Mouse (Mus musculus) gastrocnemius, postnatal 36 days (tissue): ENCODE measurements around the gene Med13l. TPM values are rescaled to one million over a fixed set of nuclear protein-coding genes. Genes with fewer than 3 reads are reported as not detected.
"Not testable (repeated sequence)": the region's sequence is repeated elsewhere in the genome, so short reads cannot be mapped to it uniquely, and the experiment has no call there.

ENCODE experiments used
- DNase-seq, 2 experiments: peaks; one replicate each; pipeline ENCODE4 v3.0.0; 2022
- intact Hi-C: fragments of 180-260 bp; cut with DNase I; formaldehyde crosslinking; loops from one replicate; pipeline ENCODE4 v1.15.1; 2025
- total RNA-seq, 2 experiments: library from RNA; stranded (reverse); gene quantifications; 2 replicates each; pipeline ENCODE4 v1.2.3; 2021

Gene Med13l
- total RNA-seq, 2 experiments from 2014 or later: 20.4 to 22.4 TPM

DNA sequence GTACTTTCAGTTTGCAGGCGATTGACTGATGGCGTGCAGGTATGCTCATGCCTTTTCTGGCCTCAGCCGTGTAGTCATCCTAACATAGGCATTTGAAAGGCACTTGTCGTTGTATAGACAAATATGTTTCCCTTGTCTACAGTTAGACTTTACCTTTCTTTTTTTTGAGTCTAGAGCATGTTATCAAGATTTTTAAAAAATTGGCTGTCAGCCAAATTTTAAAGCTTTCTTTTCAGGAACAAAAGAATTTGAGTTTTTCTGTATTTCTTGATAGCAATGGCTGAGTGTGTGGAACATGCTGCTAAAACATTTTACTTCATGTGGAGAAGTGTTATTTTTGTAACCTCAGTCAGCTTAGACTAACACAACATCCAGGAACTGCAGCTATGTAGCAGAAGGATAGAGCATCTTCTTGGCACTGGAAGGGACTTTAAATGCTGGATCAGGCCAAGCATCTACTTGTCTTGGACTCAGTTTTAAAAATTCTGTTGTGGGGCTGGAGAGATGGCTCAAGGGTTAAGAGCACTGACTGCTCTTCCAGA lies 89.6 kb downstream of the Med13l start:
- DNase-seq: no peak
- intact Hi-C loops: loop anchor here (5.0 to 10.0 kb wide), 3 partner anchors 53 to 375 kb away; no protein-coding TSS in a partner anchor

GRCm38 (mm10) chr5:118650746-118651145 lies 90.3 kb downstream of the Med13l start:
- intact Hi-C loops: loop anchor here (5.0 to 10.0 kb wide), 3 partner anchors 53 to 376 kb away; no protein-coding TSS in a partner anchor
- DNase-seq: peak; percentile 14 to 36

DNA sequence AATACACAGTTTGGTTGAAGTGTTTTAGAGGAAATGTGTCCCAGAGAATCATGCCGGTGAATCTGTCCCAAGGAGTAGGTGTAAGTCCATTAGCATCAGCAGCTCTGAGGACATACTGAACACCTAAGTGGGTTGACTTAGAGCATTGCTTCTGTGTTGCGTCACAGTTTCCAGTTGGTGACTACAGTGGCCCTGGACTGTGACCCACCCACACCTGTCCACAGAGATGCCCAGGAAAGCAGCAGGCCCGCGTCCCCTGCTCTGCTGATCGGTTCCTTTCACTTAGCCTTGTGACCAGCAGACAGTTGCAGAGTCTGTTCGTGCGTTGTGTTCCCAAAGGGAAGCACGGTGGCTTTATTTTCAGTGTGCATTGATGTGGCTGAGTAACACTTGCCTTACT lies 92.1 kb downstream of the Med13l start:
- intact Hi-C loops: loop anchor here (5.0 to 10.0 kb wide), 3 partner anchors 55 to 378 kb away; no protein-coding TSS in a partner anchor
- no peak for DNase-seq

DNA sequence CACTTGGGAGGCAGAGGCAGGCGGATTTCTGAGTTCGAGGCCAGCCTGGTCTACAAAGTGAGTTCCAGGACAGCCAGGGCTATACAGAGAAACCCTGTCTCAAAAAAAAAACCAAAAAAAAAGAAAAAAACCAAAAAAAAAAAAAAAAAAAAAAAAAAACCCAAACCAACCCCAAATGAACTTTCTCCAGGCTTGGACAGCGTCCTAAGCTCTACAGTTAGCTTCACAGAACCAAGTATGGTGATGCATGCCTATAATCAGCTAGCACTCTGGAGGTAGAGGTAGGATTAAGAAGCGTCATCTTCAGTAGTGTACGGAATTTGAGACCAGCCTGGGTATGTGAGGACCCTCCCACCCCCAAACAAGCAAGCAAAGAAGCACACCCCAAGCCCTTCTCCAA lies 92.6 kb downstream of the Med13l start:
- intact Hi-C loops: loop anchor here (5.0 to 10.0 kb wide), 3 partner anchors 56 to 378 kb away; no protein-coding TSS in a partner anchor
- DNase-seq: not testable (repeated sequence)

GRCm38 (mm10) chr5:118654599-118654998 lies 94.1 kb downstream of the Med13l start:
- no peak for DNase-seq
- intact Hi-C loops: loop anchor here (5.0 to 10.0 kb wide), 3 partner anchors 57 to 380 kb away; no protein-coding TSS in a partner anchor

- intact Hi-C loops: loop anchor here (5.0 to 10.0 kb wide), 2 partner anchors 47 to 380 kb away; no protein-coding TSS in a partner anchor
- DNase-seq: no peak
Observed at GRCm38 (mm10) chr5:118655025-118655424, 94.5 kb downstream of the Med13l start.

DNA sequence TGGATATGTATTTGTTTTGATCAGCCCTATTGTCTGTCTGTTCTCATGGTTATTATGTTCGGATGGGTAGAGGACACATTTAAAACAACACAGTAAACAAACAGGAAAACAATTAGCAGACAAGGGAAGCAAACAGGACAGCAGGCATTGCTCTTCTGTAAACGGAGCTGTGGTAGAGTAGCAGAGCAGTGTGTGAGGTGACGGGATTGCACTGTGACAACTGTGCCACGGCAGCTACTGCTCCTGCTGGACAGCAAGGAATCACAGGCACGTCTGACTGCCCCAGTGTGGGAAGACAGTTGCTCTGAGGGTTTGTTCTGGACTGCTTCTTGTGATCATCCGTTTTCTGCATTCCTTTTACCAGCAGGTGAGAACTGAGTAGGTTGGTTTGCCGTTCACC lies 94.9 kb downstream of the Med13l start:
- intact Hi-C loops: loop anchor here (5.0 to 10.0 kb wide), 2 partner anchors 47 to 381 kb away; no protein-coding TSS in a partner anchor
- DNase-seq: no peak

GRCm38 (mm10) chr5:118655966-118656365 lies 95.5 kb downstream of the Med13l start:
- intact Hi-C loops: loop anchor here (5.0 to 10.0 kb wide), 2 partner anchors 46 to 381 kb away; no protein-coding TSS in a partner anchor
- DNase-seq: no peak

DNA sequence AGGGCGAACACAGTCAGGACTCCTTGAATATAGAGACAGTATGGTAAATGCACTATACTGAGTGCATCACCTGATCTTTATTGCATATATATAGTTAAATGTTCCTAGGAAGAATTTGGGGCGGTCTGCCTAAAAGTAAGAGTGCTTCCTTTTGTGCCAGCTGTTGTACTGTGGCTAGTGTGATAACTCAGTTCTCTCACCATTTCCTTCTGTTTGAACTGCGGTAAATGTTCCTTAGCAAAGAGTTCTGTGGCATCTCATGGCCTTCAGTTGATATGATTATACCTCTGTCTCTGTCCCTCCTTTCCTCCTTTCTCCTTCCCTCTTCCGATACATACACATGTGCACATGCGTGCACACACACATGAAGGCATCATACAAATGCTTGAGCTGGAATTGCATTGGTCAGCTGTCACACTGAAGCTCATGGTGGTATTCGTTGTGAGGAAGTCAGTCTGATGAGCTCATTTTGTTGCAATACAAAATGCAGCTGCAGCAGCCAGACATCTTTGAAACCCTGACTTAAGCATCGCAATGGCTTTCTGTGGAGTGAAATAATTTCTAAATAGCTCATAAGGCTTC lies 97.9 kb downstream of the Med13l start:
- DNase-seq: no peak
- intact Hi-C loops: loop anchor here (5.0 to 10.0 kb wide), 2 partner anchors 44 to 384 kb away; no protein-coding TSS in a partner anchor

DNA sequence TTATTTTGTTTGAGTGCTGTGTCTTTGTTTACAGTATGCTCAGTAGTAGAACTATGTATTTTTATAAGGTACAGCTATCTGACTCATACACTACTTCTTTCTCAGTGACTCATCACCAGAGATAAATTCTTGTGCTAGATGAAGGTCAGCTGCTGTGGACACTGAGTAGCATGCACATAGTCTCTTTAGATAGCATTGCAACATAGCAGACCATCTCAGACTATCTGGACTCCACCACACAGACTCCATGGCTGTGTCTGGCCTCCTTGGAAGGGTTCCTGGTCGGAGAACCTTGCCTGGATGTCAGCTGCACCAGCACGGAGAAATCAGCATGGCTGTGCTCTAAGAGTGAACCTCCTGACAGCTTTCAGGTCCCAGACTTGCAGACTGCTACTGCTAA lies 99.2 kb downstream of the Med13l start:
- DNase-seq: no peak

GRCm38 (mm10) chr5:118661751-118662150 lies 101.3 kb downstream of the Med13l start:
- intact Hi-C loops: no loop called here
- DNase-seq: no peak

More for the DNA sequence above, 99.2 kb downstream of the Med13l start:
- intact Hi-C loops: loop anchor here (5.0 to 10.0 kb wide), 2 partner anchors 43 to 385 kb away; no protein-coding TSS in a partner anchor

DNA sequence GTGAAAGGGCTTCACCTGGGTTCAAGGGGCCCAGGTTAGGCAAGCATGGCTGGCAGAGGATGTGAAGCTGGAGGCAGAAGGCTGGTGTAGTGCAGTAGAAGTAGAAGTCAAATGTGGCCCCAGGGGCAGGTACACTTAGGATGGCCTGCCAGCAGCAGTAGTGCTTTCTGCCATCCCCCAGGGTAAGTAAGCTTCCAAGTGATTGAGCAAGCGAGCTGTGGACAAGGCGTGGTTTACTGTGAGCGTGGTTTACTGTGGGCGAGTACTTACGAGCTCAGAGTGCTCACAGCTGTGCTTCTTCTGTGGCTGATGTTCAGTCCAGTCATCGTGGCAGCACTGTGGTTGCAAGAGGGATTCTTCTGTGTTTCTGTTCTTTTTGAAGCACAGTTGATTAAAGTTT lies 103.5 kb downstream of the Med13l start:
- DNase-seq: peak; percentile 45 to 46
- intact Hi-C loops: no loop called here

- no peak for DNase-seq
- intact Hi-C loops: no loop called here
Observed at GRCm38 (mm10) chr5:118665023-118665422, 104.5 kb downstream of the Med13l start.

- intact Hi-C loops: no loop called here
Observed at GRCm38 (mm10) chr5:118666437-118667207, 106.1 kb downstream of the Med13l start.

DNA sequence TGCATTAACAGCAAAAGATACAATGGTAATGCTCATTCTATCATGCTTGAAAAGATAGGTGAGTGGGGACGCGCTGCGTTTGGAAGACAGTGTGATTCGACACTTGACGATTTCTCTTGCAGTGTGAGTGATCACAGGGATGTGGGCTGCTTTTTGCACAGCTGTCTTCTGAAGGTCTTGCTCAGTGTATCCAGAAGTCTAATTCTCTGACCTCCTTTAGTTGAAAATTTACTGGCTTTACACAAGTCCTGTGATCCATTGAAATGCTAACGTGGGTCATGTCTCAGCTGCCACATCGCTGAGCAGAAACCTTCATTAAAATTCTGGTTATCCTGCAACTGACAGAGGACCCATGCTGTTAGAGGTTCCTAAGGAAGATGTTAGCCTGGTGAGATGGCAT lies 107.4 kb downstream of the Med13l start:
- intact Hi-C loops: no loop called here

More at GRCm38 (mm10) chr5:118666437-118667207, 106.1 kb downstream of the Med13l start:
- no peak for DNase-seq

DNA sequence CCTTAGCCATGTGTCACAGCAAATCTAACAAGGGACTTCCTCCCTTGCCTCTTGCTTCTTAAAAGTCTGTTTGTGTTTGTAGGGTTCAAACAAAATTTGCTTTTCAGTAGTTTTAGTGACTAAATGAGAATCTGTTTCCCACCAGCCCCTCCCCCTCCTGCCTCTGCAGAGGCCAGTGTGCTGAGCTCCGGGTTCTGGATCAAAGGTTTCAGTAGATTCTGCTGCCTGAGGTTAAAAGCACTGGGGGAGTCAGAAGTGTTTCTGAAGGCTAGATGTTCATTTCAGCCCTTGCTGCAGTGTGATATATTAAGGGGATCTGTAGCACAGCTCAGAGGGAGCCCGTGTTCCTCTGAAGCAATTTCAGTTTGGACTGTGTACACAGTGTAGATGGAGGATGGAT lies 108.5 kb downstream of the Med13l start:
- intact Hi-C loops: no loop called here
- no peak for DNase-seq

More for the DNA sequence above, 107.4 kb downstream of the Med13l start:
- DNase-seq: no peak

DNA sequence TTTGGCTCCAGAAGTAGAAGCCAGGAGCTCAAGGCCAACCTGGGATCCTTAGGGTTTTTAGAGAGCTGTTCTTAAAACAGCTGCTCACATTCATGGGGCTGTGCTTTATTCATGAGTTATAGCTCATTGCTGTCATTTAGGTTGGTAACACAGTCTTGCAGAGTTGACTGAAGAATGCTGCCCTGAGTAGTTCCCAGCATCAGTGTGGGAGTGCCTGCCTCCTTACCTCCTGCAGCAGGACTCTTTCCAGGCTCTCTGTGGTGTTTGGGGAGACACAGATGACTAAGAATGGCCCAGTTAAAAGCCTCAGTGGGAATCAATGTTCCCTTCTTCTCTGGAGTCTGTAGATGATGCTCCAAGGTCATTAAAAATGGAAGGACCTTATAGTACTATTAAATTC lies 111.6 kb downstream of the Med13l start:
- no peak for DNase-seq
- intact Hi-C loops: no loop called here

DNA sequence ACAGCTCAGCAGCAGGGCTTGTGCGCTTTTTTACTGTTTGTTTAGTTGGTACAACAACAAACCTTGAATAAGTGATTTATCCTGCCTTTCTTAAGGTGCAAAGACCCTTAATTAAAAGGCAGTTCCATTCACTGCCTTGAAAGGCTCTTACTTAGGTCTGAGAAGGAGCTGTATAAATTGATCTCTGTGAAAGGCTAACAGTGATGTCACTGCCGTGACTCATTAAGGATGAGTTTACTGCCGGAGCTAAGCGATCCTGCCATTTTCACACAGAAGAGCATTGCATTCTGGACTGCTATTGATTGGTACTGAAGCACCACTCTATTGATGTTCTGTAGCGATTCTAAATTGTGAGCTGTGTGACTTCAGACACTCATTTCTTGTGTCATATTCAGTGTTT lies 113.4 kb downstream of the Med13l start:
- intact Hi-C loops: no loop called here
- DNase-seq: no peak

DNA sequence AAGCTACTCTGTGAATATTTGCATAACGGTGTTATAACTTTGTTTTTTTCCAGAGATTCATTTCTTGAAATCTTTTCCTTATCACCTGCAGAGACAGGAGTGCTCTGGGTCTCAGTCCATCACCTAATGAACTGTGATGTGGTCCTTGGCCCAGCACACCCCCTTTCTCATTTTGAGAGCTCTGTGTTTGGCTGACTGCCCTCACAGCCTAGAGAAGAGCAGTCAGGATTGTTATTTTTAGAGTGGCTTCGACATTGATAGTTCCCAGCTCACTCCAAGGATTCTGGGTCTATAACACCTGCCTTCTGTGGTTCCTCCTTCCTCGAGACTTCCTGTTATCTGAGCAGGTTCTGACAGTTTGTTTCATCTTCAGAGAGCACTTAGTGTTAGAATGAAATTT lies 113.8 kb downstream of the Med13l start:
- intact Hi-C loops: no loop called here
- DNase-seq: no peak

DNA sequence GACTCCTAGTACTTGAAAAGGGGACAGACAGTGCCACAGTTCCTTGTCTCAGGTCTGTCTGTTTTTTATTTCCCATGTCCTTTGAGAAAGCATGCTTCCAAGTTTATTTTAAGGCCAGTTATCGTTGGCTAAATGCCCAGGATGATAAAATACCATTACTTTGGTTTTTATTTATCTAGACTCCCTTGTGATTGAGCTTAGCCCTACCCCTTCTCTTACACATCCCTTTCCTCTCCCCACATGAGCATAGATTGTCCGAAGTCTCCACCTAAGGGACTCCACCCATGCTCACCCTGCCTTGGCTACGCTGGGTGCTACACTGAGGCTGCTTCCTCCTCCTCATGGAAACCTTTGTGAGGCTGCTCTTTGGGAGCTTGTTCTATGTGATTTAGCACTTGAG lies 115.2 kb downstream of the Med13l start:
- intact Hi-C loops: no loop called here
- DNase-seq: no peak
